Mouse (Mus musculus) left cerebral cortex, postnatal 10 days (tissue): ENCODE results near the gene Creg1. TPM values are rescaled to one million over a fixed set of nuclear protein-coding genes. Genes with fewer than 3 reads are reported as not detected.

Experiments
- DNase-seq, 2 experiments: peaks; one replicate each; pipeline ENCODE4 v3.0.0; 2021 to 2022; ENCODE audit warnings: low spot score in 2 of 2, mixed read lengths in 1 of 2; ENCODE audit errors: extremely low spot score in 1 of 2
- intact Hi-C: fragments of 180-260 bp; cut with DNase I; formaldehyde crosslinking; loops from one replicate; pipeline ENCODE4 v1.15.1; 2025
- total RNA-seq, 2 experiments: library from RNA; stranded (reverse); gene quantifications; 2 replicates each; pipeline ENCODE4 v1.2.3; 2021

The Creg1 gene
- total RNA-seq = 10 to 100 TPM; 22.4 to 23.1 TPM

- peak; percentile 92 to 96 for DNase-seq
- intact Hi-C loops = no loop called here
Measured at GRCm38 (mm10) chr1:165763635-165764372, at the start of gene Creg1. Gene Creg1 (plus strand): TSS chr1:165763746.

DNA sequence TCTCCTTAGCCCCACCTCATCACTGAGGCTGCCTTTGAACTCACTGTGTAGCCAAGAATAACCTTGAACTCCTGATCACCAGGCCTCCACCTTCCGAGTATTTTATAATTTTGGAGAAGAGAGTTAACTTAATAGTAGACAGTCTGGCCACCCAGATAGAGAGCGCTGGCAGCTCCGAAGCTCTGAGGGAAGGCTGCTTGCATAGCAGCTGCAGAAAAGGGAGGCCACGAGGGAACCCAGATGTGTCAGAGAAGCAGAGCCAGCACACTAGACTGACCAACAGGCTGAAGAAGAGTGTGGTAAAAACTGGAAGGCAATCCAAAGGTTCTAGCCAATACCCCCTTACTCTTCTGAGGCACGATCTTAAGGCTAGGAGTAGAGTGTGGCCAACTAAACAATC is 49.7 kb upstream of the Creg1 start:
- DNase-seq = no peak
- intact Hi-C loops = no loop called here

GRCm38 (mm10) chr1:165716426-165716825 is 47.1 kb upstream of the Creg1 start:
- no peak for DNase-seq
- intact Hi-C loops = no loop called here

DNA sequence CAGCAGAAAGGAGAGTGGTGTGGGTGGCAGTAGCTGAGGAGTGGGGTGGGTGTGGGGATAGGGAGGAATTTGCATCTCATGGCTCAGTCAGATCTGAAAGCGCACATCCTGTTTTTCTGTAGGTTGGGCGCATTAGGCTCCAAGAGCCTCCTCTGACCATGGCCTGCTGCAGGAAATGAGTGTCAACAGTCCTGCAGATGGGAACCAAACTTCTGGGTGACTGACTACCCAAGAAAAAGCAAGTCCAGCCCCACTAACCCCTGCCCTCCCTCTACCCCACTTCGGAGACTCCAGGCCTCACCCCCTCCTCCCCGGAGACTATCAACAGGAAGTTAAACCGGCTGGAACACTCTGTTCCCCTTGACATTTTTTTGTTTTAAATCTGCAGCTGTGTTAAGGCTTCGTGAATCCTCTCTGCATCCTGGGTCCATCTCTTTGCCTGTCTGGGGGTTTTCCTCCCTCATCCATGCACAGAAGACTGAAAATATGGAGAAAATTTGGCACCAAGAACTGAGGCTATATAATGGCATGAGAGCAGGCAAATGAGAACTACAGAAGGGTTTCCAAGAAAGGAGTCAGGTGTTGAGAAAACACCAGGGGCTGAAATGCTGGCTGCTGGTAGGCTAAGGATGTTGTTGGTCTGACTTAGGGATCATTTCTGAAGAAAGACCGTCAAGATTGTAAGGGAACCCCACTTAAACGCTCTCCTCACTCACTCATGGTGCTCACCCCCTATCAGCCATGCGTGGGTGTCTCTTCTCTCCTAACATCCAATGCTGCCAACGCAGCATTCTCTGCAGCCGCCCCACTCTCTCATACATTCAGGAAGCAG is 45.6 kb upstream of the Creg1 start:
- DNase-seq = peak; percentile 21 to 81
- intact Hi-C loops = no loop called here

DNA sequence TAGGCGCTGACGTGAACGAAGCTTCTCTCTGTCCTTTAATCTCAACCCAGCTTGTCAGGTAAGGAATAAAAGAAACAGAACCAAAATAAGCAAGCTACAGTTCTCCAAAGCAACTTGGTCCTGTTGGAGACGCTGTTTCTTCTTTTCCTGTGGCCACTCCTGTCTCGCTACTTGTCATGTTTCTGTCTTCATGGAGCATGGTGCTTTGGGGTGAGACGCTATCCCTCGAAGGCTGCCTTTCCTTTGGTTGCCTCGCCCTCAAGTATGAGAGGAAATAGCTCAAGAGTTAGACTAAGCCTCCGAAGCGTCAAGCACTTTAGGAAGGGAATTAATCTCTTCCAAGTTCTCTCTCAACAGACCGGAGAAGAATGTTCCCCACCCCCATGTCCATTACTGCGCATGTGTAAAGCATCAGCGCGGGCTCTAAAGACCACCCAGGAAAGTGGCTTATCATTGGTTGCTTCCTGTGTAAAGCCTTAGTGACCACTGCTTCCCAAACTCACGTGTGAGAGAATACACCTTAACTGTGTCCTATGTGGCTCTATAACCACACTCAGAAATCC is 44.9 kb upstream of the Creg1 start:
- DNase-seq = no peak
- intact Hi-C loops = no loop called here

GRCm38 (mm10) chr1:165722531-165723123 is 40.9 kb upstream of the Creg1 start:
- no peak for DNase-seq
- intact Hi-C loops = no loop called here

DNA sequence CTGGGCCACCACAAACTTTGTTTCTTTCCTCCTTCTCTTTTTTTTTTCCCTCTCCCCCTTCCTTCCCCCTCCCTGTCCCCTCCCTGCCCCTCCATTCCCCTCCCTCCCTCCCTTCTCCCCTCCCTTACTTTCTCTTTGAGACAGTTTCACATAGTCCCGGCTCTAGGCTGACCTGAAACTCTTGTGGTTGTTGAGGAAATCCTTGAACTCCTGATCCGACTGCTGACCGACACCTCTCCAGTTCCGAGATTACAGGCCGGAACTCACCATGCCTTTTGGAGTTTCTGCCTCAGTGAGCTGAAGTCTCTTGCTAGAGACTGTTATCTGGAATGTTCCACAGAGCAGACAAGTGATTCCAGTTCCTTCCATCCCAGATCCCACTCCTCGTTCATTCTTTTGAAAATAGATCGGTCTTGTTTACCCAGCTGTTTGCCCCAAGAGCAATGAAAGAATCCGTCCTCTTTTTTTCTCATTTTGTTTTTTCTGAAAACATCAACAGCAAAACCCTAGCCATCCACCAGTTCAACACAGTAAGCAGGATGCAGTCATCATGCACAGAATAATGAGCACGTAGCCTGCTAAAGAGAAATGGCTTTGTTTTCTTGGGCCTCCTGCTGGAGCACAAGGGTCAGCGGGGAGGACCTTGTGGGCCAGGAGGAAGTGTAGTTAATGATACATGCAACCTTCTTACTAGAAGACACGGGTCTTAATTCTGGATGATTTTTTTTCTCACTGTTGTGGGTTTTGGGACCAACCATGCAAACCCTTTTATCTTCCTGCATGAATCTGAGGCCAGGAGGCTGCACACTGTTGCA is 39.1 kb upstream of the Creg1 start:
- intact Hi-C loops = no loop called here
- DNase-seq = no peak

DNA sequence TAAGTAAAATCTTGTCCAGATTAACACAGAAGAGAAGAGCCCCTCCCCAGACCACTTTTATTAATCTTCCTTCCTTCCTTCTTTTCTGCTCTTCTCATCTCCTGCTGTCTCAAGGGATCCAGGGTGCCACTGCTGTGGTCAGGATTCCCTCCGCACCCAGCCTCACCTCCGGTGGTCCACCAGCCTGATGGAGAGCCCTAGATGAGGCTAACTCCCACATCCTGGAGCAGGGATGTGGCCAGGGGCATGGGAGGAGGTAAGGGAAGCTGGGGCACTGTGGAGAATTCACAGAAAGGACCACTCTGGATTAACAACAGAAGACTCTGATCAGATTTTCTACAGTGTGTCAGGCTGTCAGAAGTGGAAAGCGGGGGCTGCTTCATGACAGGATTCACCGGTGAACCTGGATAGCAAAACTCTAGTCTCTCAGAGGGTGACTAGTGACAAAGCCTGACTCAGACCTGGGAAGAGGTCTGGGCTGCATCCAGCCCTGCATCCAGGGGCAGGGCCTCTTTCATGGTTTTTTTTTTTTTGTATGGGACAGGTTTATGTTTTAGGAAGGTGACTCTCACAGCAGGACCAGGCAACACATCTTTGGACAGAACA is 38.4 kb upstream of the Creg1 start:
- intact Hi-C loops = no loop called here
- DNase-seq = no peak

DNA sequence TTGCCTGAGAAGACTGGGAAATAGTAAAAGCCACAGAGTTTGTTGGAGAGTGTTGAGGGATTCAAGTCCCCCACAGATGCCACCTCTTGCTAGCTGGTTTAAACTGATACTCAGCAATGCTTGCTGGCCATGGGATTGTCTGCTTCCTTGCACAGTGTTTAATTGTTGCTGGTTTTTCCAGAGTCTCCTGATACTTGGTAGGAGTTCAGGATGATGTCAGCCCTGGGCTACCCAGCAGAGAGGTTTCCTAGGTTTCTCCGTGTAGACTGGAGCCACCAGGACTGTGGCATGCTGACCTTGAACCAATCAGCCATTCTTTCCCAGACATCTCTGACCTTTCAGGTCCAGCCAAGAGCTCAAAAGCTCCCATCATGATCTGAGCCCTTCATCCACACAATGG is 36.6 kb upstream of the Creg1 start:
- DNase-seq = no peak
- intact Hi-C loops = no loop called here

DNA sequence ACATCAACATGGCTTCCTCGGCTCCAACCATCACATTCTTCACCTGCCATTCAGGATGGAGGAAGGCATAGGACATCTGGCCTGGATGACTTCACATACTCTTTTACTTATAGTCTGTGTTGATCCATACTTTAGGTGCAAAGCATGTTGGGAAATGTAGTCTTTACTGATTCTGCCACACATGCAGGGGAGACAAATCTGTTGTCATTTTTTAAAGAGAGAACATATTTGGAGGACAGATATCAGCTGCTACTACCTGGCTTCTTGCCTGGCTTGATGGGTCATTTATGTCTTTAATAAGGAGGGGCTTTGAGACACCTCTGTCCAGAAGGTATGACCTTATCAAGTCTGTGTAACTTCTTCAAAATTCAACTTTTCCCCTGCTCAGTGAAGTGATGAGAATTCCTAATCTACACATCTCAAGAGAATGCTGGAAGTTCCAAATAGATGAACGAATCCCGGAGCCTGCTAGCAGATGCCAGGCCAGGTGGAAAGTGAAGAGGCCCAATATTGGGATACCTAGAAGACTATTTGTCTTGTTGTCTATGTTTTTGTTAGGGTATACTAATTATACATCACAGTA is 35.4 kb upstream of the Creg1 start:
- no peak for DNase-seq
- intact Hi-C loops = no loop called here

- no peak for DNase-seq
- intact Hi-C loops = no loop called here
Measured at GRCm38 (mm10) chr1:165730129-165730528, 33.4 kb upstream of the Creg1 start.

- intact Hi-C loops = no loop called here
Measured at GRCm38 (mm10) chr1:165731553-165731952, 32.0 kb upstream of the Creg1 start.

DNA sequence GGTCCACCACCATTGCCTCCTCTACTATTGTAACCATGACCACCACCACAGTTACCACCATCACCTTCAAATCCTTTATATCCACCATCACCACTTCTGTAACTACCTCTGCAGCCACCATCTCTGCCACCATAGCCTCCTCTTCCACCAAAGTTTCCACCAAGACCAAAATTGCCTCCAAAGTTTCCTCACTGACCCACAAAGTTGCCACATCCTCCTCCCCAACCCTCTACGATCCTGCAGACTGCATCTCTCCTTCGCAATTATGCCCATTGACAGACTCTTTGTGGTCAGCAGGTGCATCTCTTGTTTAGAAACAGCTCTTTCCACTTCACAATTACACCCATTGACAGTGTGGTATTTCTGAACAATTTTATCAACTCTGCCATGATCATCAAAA is 28.7 kb upstream of the Creg1 start:
- intact Hi-C loops = loop anchor here (2.0 kb wide), 1 partner anchor 150 kb away; no protein-coding TSS in a partner anchor
- DNase-seq = no peak

More at GRCm38 (mm10) chr1:165731553-165731952, 32.0 kb upstream of the Creg1 start:
- no peak for DNase-seq

GRCm38 (mm10) chr1:165735826-165736818 is 27.4 kb upstream of the Creg1 start:
- intact Hi-C loops = loop anchor here (2.0 kb wide), 2 partner anchors 75 to 151 kb away; no protein-coding TSS in a partner anchor
- peak; percentile 88 to 90 for DNase-seq

DNA sequence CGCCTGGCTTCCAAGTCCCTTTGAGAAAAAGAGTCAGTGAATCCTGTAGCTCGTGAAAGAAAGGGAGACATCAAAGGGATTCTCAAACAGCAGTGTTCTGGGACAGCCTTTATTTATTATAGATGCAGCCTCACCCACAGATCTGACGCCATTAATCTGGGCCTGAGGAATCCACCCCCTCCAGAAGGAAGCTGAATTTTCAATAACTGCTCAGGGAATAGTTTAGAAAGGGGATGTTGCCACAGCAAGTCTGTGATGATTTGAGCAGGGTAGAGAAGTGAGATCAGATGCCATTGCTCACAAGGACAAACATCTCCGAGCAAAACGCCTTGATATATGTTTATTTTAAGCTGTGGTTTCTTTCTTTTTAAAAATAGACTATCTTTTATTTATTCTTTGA is 26.1 kb upstream of the Creg1 start:
- no peak for DNase-seq
- intact Hi-C loops = loop anchor here (2.0 kb wide), 1 partner anchor 77 kb away; no protein-coding TSS in a partner anchor

DNA sequence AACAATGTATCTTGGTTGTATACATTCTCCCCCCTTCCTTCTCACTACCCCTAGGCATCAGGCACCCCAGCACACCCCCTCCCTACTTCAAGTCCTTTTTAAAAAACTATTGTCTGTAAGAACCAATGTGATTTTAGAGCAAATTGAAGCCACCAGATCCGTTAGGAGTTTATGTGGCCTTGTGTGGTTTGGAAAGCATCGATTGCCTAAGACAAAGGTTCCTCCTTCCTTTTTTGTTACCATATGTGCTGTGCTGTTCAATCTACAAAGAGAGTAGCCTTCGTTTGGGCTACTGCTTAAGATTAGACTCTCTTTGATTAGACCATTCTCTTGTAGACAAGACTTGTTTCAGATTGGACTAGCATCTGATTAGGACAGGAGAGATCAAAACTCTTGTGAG is 25.7 kb upstream of the Creg1 start:
- DNase-seq = no peak
- intact Hi-C loops = loop anchor here (2.0 kb wide), 2 partner anchors 17 to 77 kb away; no protein-coding TSS in a partner anchor
